Mouse (Mus musculus) embryo, embryonic 11 days (tissue): Measurements from ENCODE around the gene Mfap1b.

Source experiments
- DNase-seq: peaks from one replicate; pipeline ENCODE4 v3.0.0-alpha.2; 2015

Gene Mfap1b

GRCm38 (mm10) chr2:121423166-121423565 is 50.7 kb downstream of the Mfap1b start:
- no peak for DNase-seq

GRCm38 (mm10) chr2:121418476-121418875 is 55.4 kb downstream of the Mfap1b start:
- DNase-seq: no peak

DNA sequence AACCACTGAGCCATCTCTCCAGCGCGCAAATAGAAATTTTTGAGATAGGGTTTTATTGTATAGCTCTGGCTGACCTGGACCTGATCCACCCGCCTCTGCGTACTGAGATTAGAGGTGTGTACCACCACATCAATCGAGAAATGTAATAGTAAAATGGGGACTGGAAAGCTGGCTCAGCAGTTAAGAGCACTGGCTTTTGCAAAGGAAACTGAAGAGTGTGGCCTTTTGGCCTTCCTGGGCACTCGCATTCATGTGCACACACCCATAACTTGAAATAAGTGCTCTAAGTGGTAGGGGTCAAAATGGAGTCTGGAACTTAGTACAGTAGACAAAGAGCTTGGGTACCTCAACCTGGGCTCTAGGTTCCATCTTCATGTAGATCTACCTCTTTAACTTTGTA is 57.5 kb downstream of the Mfap1b start:
- DNase-seq: no peak

- no peak for DNase-seq
Observed at GRCm38 (mm10) chr2:121415591-121415990, 58.3 kb downstream of the Mfap1b start.

DNA sequence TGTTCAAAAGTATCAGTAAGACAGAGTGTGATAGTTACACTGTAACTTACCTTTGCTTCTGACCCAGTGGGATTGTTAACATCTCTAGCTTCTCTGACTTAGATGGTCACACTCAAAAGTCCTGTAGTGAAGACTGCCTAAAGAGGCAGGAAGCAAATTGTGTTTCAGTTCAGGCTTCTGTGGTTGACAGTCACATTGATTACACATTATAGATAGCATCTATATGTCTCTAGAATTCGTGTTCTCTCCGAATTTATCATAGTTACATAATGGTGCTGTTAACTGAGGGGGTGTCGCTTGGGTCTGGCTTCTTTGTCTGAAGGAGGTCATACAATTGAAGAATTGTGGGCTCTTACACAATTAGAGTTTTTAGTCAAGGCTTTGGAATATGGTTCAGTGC is 58.8 kb downstream of the Mfap1b start:
- no peak for DNase-seq

- peak; percentile 62 for DNase-seq
Observed at GRCm38 (mm10) chr2:121414139-121414685, 59.7 kb downstream of the Mfap1b start.

- peak; percentile 99 for DNase-seq
Observed at GRCm38 (mm10) chr2:121413387-121414042, 60.4 kb downstream of the Mfap1b start, which contains the start of the genes Pdia3 and Catsper2. Gene Pdia3, plus strand, starts transcription at chr2:121413775. Gene Catsper2, minus strand, starts transcription at chr2:121413792.

- no peak for DNase-seq
Observed at GRCm38 (mm10) chr2:121412843-121413386, 61.0 kb downstream of the Mfap1b start.
